Mouse (Mus musculus) olfactory bulb, adult 2 months (tissue): ENCODE measurements around the gene Agmo. TPM values are rescaled to one million over a fixed set of nuclear protein-coding genes. Genes with fewer than 3 reads are reported as not detected.

Source experiments
- H3K27ac ChIP-seq: fragments of 200-500 bp; 2 replicates; pipeline ENCODE4 v1.5.1; 2012; ENCODE audit warnings: low read depth, low read length; ENCODE audit not compliant: insufficient read depth
- H3K4me1 ChIP-seq: fragments of 200-500 bp; 2 replicates; pipeline ENCODE4 v1.6.1; 2012; ENCODE audit warnings: low read length; ENCODE audit not compliant: control insufficient read depth, insufficient read depth
- H3K4me3 ChIP-seq: fragments of 200-500 bp; 2 replicates; pipeline ENCODE4 v1.5.1; 2012; ENCODE audit warnings: mild to moderate bottlenecking, low read depth, low read length, moderate library complexity; ENCODE audit not compliant: insufficient read depth
- CTCF ChIP-seq: fragments of 200-500 bp; IDR thresholded peaks from 2 replicates; pipeline ENCODE4 v1.5.1; 2012; ENCODE audit warnings: low read depth, mild to moderate bottlenecking, low read length, moderate library complexity; ENCODE audit not compliant: insufficient read depth
- POLR2A ChIP-seq: fragments of 200-500 bp; IDR thresholded peaks from 2 replicates; pipeline ENCODE4 v1.6.1; 2012; ENCODE audit warnings: mild to moderate bottlenecking, low read depth, low read length, moderate library complexity; ENCODE audit not compliant: insufficient read depth
- WGBS: fragments of 180-500 bp; shearing (Covaris S2); methylation state at CpG from one replicate; pipeline ENCODE4 v1.1.7; 2018; 5-methylcytosine and 5-hydroxymethylcytosine counted together
- polyA plus RNA-seq: library from polyadenylated mRNA; stranded (reverse); fragments of >200 nt; gene quantifications from 2 replicates; pipeline ENCODE4 v1.2.4, GENCODE M21; 2012; ENCODE audit warnings: low replicate concordance; ENCODE audit not compliant: missing spikeins, insufficient read depth, insufficient read length

The Agmo gene
- polyA plus RNA-seq, 1 experiment, result not detected

GRCm38 (mm10) chr12:37272660-37273059, 31.2 kb downstream of the Agmo start:
- Histone ChIP-seq H3K27ac (no peak overlapping the region), H3K4me1 (no peaks in the 10 kb centered on the region), H3K4me3 (no peak overlapping the region)
- TF ChIP-seq CTCF (no peak), POLR2A (no peak)
- WGBS, result 76% methylated on average over 3 of the region's 3 CpGs

DNA sequence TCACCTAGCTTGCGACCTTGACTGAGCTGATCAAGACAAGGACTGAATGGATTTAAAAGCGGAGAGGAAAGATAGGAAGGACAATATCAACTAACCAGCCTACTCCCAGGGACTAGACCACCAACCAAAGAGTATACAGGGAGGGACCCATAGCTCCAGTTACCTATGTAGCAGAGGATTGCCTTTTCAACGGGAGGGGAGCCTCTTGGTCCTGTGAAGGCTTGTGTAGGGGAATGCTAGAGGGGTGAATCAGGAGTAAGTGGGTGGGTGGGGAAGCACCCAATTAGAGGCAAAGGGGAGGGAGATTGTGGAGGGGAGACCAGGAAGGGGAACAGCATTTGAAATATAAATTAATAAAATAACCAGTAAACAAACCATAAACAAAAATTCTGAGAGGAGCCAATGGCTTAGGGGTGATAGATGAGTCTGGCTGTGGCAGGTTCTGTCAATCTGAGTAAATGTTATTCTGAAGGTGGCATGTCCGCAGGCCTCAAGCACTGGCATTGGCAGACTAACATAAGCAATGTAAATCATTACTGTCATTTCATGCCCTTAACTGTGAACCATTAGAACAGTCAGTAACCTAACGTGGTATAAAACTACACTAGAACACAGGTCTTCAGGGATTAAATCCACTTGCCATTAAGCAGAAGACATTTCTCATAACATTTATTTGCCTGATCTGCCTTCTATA, 32.7 kb downstream of the Agmo start:
- H3K4me3 ChIP-seq, result no peak overlapping the region
- H3K27ac ChIP-seq, result no peak overlapping the region
- no peaks in the 10 kb centered on the region for H3K4me1 ChIP-seq
- 89% methylated on average over 5 of the region's 5 CpGs for WGBS
- TF ChIP-seq POLR2A (no peak), CTCF (no peak)

- H3K27ac ChIP-seq, result no peak overlapping the region
- H3K4me3 ChIP-seq, result no peak overlapping the region
- no peaks in the 10 kb centered on the region for H3K4me1 ChIP-seq
- TF ChIP-seq CTCF, result no peak
- TF ChIP-seq POLR2A, result no peak
- 64% methylated on average over 2 of the region's 2 CpGs for WGBS
Measured at GRCm38 (mm10) chr12:37274658-37275019, 33.2 kb downstream of the Agmo start.

- TF ChIP-seq POLR2A (no peak), CTCF (no peak)
- WGBS, result 75% methylated on average over 1 of the region's 1 CpGs
- H3K4me3 ChIP-seq, result no peak overlapping the region
- no peaks in the 10 kb centered on the region for H3K4me1 ChIP-seq
- H3K27ac ChIP-seq, result no peak overlapping the region
Measured at GRCm38 (mm10) chr12:37306956-37307466, 65.6 kb downstream of the Agmo start.

DNA sequence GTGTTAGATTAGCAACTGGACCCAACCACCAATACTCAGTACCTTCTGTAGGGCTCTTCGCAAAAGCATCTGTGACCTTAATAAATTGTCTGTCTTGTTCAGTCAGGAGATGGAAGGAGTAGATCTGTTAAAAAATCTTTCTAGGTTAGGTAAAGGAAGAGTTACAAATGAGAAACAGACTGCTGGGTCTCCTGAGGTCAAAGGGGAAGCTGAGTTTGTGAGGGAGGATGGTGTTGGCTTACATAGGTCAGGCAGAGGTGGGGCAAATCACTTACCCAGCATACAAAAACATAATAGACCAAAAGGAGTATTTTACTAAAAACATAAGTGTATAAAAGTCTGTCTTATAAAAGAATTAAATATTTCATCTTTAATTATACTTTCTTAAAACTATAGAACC, 69.3 kb downstream of the Agmo start:
- WGBS, result 98% methylated on average over 1 of the region's 1 CpGs
- no peak for TF ChIP-seq POLR2A
- Histone ChIP-seq H3K27ac (no peak overlapping the region), H3K4me3 (no peak overlapping the region), H3K4me1 (no peaks in the 10 kb centered on the region)

DNA sequence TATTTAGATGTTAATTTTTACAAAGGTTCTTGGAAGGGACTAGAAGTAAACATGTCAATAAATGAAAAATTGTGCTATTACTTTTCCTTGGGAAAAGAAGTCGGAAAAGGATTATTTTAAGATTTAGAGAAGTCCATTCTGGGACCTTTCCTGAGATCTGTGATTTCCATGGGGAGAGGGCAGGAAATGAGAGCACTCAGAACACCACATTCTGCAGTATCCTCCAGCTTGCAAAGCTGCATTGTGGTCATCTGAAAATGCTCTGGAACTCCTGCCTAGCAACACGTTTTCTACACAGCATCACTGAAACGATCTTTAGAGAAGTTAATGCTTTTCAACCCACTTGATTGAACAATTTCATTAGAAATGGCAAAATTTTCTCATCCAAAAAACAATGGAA, 81.4 kb downstream of the Agmo start:
- no peaks in the 10 kb centered on the region for H3K4me1 ChIP-seq
- H3K27ac ChIP-seq, result no peak overlapping the region
- WGBS, result 55% methylated on average over 3 of the region's 3 CpGs
- no peak overlapping the region for H3K4me3 ChIP-seq
- TF ChIP-seq POLR2A, result no peak
- TF ChIP-seq CTCF, result no peak

- Histone ChIP-seq H3K4me3 (no peak overlapping the region), H3K27ac (no peak overlapping the region), H3K4me1 (no peaks in the 10 kb centered on the region)
- 46% methylated on average over 5 of the region's 5 CpGs for WGBS
- no peak for TF ChIP-seq POLR2A
- TF ChIP-seq CTCF, result no peak
Measured at GRCm38 (mm10) chr12:37334987-37335386, 93.5 kb downstream of the Agmo start.

DNA sequence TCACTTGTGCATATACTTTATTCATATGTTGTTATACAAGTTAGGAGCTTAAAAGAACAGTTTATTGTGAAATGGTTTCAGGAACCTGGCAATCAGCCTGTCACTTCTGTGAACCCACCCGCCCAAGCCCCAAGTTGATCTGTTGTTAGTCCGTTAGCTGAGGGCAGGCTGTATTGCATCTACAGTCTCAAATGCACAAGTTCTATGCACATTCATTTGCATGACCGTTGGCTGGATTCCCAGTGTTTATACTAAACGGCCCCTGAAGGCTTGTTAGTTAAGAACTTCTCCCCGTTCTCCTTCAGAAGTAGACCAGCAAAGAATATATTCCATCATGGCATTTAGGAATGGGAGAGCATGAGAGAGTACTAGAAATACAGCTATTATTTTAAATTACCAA, 102.8 kb downstream of the Agmo start:
- TF ChIP-seq CTCF (no peak), POLR2A (no peak)
- H3K4me1 ChIP-seq, result no peaks in the 10 kb centered on the region
- H3K27ac ChIP-seq, result no peak overlapping the region
- H3K4me3 ChIP-seq, result no peak overlapping the region
- WGBS, result 36% methylated on average over 5 of the region's 5 CpGs

DNA sequence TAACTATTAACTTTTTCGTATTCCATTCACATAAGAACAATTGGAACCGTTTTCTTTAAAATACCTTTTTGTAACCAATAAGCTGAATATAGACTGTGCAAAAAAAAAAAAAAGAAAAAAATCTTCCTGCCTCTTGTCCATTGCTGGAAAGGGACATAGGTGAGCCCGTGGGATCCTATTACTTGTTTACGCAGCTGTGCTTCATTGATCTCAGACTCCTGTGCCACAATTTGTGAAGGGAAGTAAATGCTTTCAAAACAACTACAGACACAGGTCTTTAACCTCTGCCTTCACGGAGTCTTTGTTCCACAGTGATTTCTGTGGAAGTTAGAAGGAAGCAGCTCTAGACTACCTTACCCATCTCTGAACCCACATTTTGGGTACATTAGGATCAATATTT, 104.3 kb downstream of the Agmo start:
- 82% methylated on average over 5 of the region's 5 CpGs for WGBS
- Histone ChIP-seq H3K4me1 (no peaks in the 10 kb centered on the region), H3K27ac (no peak overlapping the region), H3K4me3 (no peak overlapping the region)
- TF ChIP-seq POLR2A, result no peak
- no peak for TF ChIP-seq CTCF

DNA sequence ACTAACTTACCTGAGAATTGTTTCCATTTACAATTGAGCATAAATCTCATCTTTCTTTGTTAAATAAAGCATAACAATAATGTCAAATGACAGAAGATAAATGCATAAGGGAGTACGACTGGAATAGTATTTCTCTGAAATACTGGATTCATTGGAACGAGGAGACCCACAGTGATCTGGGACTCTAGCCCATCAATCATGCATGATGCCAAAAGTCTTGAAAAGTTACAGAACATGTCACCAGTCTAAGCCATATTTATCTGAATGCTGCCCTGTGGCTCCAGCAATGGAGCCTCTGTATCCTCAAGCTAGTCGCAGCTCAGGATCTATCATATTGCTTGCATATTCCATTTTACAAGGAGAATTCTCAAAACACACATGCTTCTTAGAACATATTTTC, 150.9 kb downstream of the Agmo start:
- WGBS, result 84% methylated on average over 3 of the region's 3 CpGs
- Histone ChIP-seq H3K4me3 (no peak overlapping the region), H3K4me1 (no peaks in the 10 kb centered on the region), H3K27ac (no peak overlapping the region)
- TF ChIP-seq CTCF (no peak), POLR2A (no peak)
